In the genomic region with DNA sequence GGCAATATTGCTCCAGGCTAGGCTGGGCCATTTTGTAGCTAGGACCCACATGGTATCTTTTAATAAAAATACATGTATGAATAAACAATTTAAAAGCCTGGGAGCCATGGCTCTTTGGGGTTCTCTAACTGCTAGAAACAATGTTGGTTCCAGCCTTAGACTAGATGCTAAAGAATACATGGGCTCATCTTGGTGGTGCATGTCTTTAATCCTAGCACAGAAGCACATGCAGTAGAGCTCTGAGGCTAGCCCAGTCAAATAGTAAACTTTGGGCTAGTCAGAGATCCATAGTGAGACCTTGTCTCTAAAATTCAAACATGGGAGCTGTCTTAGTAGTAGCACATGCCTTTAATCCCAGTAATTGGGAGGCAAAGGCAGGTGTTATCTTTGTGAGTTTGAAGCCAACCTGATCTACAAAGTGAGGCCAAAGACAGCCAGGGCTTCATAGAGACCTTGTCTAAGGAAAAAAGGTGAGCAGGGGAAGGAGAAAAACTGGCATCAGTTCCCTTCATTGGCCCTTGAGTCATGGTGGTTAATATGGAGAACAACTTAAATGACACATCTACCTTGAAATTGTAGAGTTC, we compare ENCODE assay signal across 8 mouse cellular contexts. TPM values are rescaled to one million over a fixed set of nuclear protein-coding genes. Genes with fewer than 3 reads are reported as not detected.
DNase-seq lines count a peak whose midpoint lies in the region; ATAC-seq and TF ChIP-seq lines count a peak whose summit lies in the region.

No protein-coding gene starts in this region.

- H3K4me3 ChIP-seq in layer of hippocampus, adult 2 months: peak overlapping the region; percentile 66; the same call in 1 of the 2 replicates
- H3K4me3 ChIP-seq in embryonic fibroblast, embryonic 13.5 days (ENCODE audit: insufficient read depth, low read length): peak overlapping the region; percentile 67; the same call in 1 of the 2 replicates
- H3K4me3 ChIP-seq in limb, embryonic 10.5 days: peak overlapping the region; percentile 57; the same call in 1 of the 2 replicates
- peak overlapping the region; percentile 52 for H3K4me3 ChIP-seq in neural tube, embryonic 14.5 days (ENCODE audit: low read depth, low read length)

- peak; percentile 38; the same call in 1 of the 2 replicates for TF ChIP-seq POLR2A in embryonic fibroblast, embryonic 13.5 days (IDR thresholded peaks at IDR 0.05; ENCODE audit: low read depth, low read length)

- no peak for ATAC-seq in neural tube, embryonic 14.5 days (ENCODE audit: low read depth)

- peaks cover 6% of the 10 kb centered on the region for H3K4me1 ChIP-seq in embryonic fibroblast, embryonic 13.5 days (ENCODE audit: control insufficient read depth, insufficient read depth, low read length)
- H3K4me1 ChIP-seq in limb, embryonic 10.5 days: peaks cover 26% of the 10 kb centered on the region
- H3K4me1 ChIP-seq in neural tube, embryonic 14.5 days (ENCODE audit: control insufficient read depth, insufficient read depth, low read length): peaks cover 22% of the 10 kb centered on the region

- H3K4me2 ChIP-seq in neural tube, embryonic 14.5 days (ENCODE audit: low read depth, low read length): peak overlapping the region; percentile 100

- no peak for TF ChIP-seq CTCF in layer of hippocampus, adult 2 months (conservative IDR thresholded peaks at IDR 0.05)
- TF ChIP-seq CTCF in embryonic fibroblast, embryonic 13.5 days (IDR thresholded peaks at IDR 0.05; ENCODE audit: borderline replicate concordance, insufficient read depth, low read length): no peak

- peaks cover 32% of the 10 kb centered on the region for H3K36me3 ChIP-seq in limb, embryonic 10.5 days
- peaks cover 10% of the 10 kb centered on the region for H3K36me3 ChIP-seq in neural tube, embryonic 14.5 days (ENCODE audit: control insufficient read depth, insufficient read depth, low read length)

- DNase-seq in layer of hippocampus, adult 2 months (ENCODE audit: low spot score in 2 of 2): no peak
- DNase-seq in layer of hippocampus, adult 9-11 months: no peak
- DNase-seq in limb, embryonic 10.5 days (ENCODE audit: low spot score): no peak
- DNase-seq in adrenal gland, adult 18-20 months (ENCODE audit: low spot score in 2 of 2): no peak
- DNase-seq in adrenal gland, postnatal 10 days: no peak
- no peak for DNase-seq in spleen, postnatal 14 days (ENCODE audit: low spot score in 2 of 2)

- peaks cover under 1% of the 10 kb centered on the region; the same call in 1 of the 2 replicates for H3K27me3 ChIP-seq in limb, embryonic 10.5 days (ENCODE audit: low read depth, poor library complexity, severe bottlenecking)
- H3K27me3 ChIP-seq in neural tube, embryonic 14.5 days (ENCODE audit: control insufficient read depth, insufficient read depth, low read length): no peaks in the 10 kb centered on the region

- no peak overlapping the region for H3K27ac ChIP-seq in layer of hippocampus, adult 2 months
- no peak overlapping the region for H3K27ac ChIP-seq in embryonic fibroblast, embryonic 13.5 days (ENCODE audit: insufficient read depth, low read length)
- no peak overlapping the region for H3K27ac ChIP-seq in limb, embryonic 10.5 days
- H3K27ac ChIP-seq in neural tube, embryonic 14.5 days (ENCODE audit: low read depth, low read length): no peak overlapping the region

- H3K9me3 ChIP-seq in limb, embryonic 10.5 days (replicated peaks): no peaks in the 10 kb centered on the region
- H3K9me3 ChIP-seq in neural tube, embryonic 14.5 days (ENCODE audit: control insufficient read depth, low read length): no peaks in the 10 kb centered on the region

- H3K9ac ChIP-seq in neural tube, embryonic 14.5 days (replicated peaks; ENCODE audit: low read depth, low read length): no peak overlapping the region

RNA-seq across cellular contexts. Expression of a gene that starts 4.1 kb away (rescaled TPM):
- total RNA-seq in layer of hippocampus, adult 2 months (2021): 1,000 to 10,000 TPM; 1,708 to 1,866 TPM
- 493 and 593 TPM in 2 replicates for polyA plus RNA-seq in embryonic fibroblast, embryonic 13.5 days (2011; ENCODE audit: insufficient read length, low read depth, missing spikeins)
- polyA plus RNA-seq in limb, embryonic 10.5 days (2016; fragmentation: Nextera tagmentation; extraction: Ambion mirVana): 3,627 and 3,653 TPM in 2 replicates
- 4,516 and 4,600 TPM in 2 replicates for polyA plus RNA-seq in neural tube, embryonic 14.5 days (2014; fragmentation: Nextera tagmentation; extraction: Ambion mirVana)
- total RNA-seq in adrenal gland, adult 18-20 months (2021): 1,000 to 10,000 TPM; 1,040 to 1,434 TPM
- 1,000 to 10,000 TPM; 1,093 to 1,186 TPM for total RNA-seq in adrenal gland, postnatal 10 days (2021)

RNA-seq across cellular contexts. Expression of a gene that starts 16.0 kb away (rescaled TPM):
- 10 to 100 TPM; 36.3 to 43.2 TPM for total RNA-seq in layer of hippocampus, adult 2 months (2021)
- polyA plus RNA-seq in embryonic fibroblast, embryonic 13.5 days (2011; ENCODE audit: insufficient read length, low read depth, missing spikeins): 6.3 and 7.3 TPM in 2 replicates
- 35.0 and 42.2 TPM in 2 replicates for polyA plus RNA-seq in limb, embryonic 10.5 days (2016; fragmentation: Nextera tagmentation; extraction: Ambion mirVana)
- 56.3 and 73.1 TPM in 2 replicates for polyA plus RNA-seq in neural tube, embryonic 14.5 days (2014; fragmentation: Nextera tagmentation; extraction: Ambion mirVana)
- 10 to 100 TPM; 32.0 to 33.1 TPM for total RNA-seq in adrenal gland, adult 18-20 months (2021)
- total RNA-seq in adrenal gland, postnatal 10 days (2021): 10 to 100 TPM; 40.0 to 48.8 TPM

RNA-seq across cellular contexts. Expression of a gene that starts 19.3 kb away (rescaled TPM):
- total RNA-seq in layer of hippocampus, adult 2 months (2021): 10 to 100 TPM; 12.8 to 14.0 TPM
- polyA plus RNA-seq in embryonic fibroblast, embryonic 13.5 days (2011; ENCODE audit: insufficient read length, low read depth, missing spikeins): 9.6 and 11.4 TPM in 2 replicates
- 0.55 and 0.87 TPM in 2 replicates for polyA plus RNA-seq in limb, embryonic 10.5 days (2016; fragmentation: Nextera tagmentation; extraction: Ambion mirVana)
- polyA plus RNA-seq in neural tube, embryonic 14.5 days (2014; fragmentation: Nextera tagmentation; extraction: Ambion mirVana): 25.1 and 25.8 TPM in 2 replicates
- 1 to 10 TPM; 3.4 to 7.2 TPM for total RNA-seq in adrenal gland, adult 18-20 months (2021)
- total RNA-seq in adrenal gland, postnatal 10 days (2021): 1 to 10 TPM; 5.0 to 5.6 TPM
